Mouse (Mus musculus): ENCODE data around the gene Apaf1. TPM values are rescaled to one million over a fixed set of nuclear protein-coding genes. Genes with fewer than 3 reads are reported as not detected.

Gene Apaf1
- total RNA-seq, 1 experiment: 25.7 TPM

DNA sequence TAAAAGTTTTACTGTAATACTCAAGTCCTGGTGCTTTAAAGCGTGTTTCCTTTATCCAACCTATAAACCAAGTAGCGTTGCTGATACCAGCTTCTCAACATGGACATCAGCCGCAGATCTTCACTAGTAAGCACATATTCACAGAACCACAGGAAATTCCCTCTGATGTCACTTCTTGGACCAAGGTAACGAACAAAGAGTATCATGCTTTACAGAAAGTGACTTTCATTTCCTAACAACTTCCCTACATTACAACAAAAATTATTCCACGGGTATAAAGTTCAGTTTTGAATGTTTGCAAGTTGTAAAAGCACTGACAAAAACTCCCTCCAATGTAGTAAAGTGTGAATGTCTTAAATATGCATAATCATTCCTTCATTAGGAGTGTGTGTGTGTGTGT lies 2.0 kb downstream of the Apaf1 start:
- no peak for DNase-seq (ENCODE audit: low read depth, low spot score)
- H3K27ac ChIP-seq (ENCODE audit: insufficient read depth, low read depth, low read length, poor library complexity, severe bottlenecking): no peak overlapping the region
- H3K36me3 ChIP-seq (ENCODE audit: control insufficient read depth, insufficient read depth, low read length, poor library complexity, severe bottlenecking): peaks cover 10% of the 10 kb centered on the region; the same call in 1 of the 2 replicates
- TF ChIP-seq HCFC1 (IDR thresholded peaks at IDR 0.05; ENCODE audit: borderline replicate concordance, insufficient read depth, low read length): no peak
- no peak for TF ChIP-seq MAFK (IDR thresholded peaks at IDR 0.05; ENCODE audit: insufficient read depth, low read depth, low read length)
- TF ChIP-seq ZC3H11A (IDR thresholded peaks at IDR 0.05; ENCODE audit: borderline replicate concordance, low read depth, low read length): no peak
- no peak for TF ChIP-seq CHD2 (IDR thresholded peaks at IDR 0.05; ENCODE audit: low read depth, low read length)
- TF ChIP-seq ZNF384 (IDR thresholded peaks at IDR 0.05; ENCODE audit: low read depth, low read length): no peak
- in situ Hi-C loops (cut with MboI; ENCODE audit: low sequenced_read_pairs in 2 of 2, unreplicated experiment in 2 of 2): no loop called here
- no peaks in the 10 kb centered on the region for H3K9me3 ChIP-seq (ENCODE audit: control insufficient read depth, insufficient read depth, low read depth, low read length)
- no peaks in the 10 kb centered on the region for H3K4me1 ChIP-seq (ENCODE audit: control insufficient read depth in 2 of 2, insufficient read depth in 2 of 2, low read length in 2 of 2, poor library complexity in 1 of 2)
- H3K4me3 ChIP-seq (ENCODE audit: insufficient read depth in 1 of 2, low read depth in 1 of 2, low read length in 2 of 2, poor library complexity in 1 of 2, severe bottlenecking in 1 of 2): no peak overlapping the region
- no peak overlapping the region for H3K9ac ChIP-seq (ENCODE audit: insufficient read depth, low read depth, low read length, poor library complexity, severe bottlenecking)

- Histone ChIP-seq H3K9ac (ENCODE audit: insufficient read depth, low read depth, low read length, poor library complexity, severe bottlenecking) (no peak overlapping the region), H3K27ac (ENCODE audit: insufficient read depth, low read depth, low read length, poor library complexity, severe bottlenecking) (no peak overlapping the region), H3K4me3 (ENCODE audit: insufficient read depth in 1 of 2, low read depth in 1 of 2, low read length in 2 of 2, poor library complexity in 1 of 2, severe bottlenecking in 1 of 2) (no peak overlapping the region), H3K36me3 (ENCODE audit: control insufficient read depth, insufficient read depth, low read length, poor library complexity, severe bottlenecking) (peaks cover 10% of the 10 kb centered on the region; the same call in 1 of the 2 replicates), H3K9me3 (ENCODE audit: control insufficient read depth, insufficient read depth, low read depth, low read length) (no peaks in the 10 kb centered on the region), H3K4me1 (ENCODE audit: control insufficient read depth in 2 of 2, insufficient read depth in 2 of 2, low read length in 2 of 2, poor library complexity in 1 of 2) (no peaks in the 10 kb centered on the region)
- no peak for DNase-seq (ENCODE audit: low read depth, low spot score)
- no peak for TF ChIP-seq CHD2 (IDR thresholded peaks at IDR 0.05; ENCODE audit: low read depth, low read length)
- no peak for TF ChIP-seq ZNF384 (IDR thresholded peaks at IDR 0.05; ENCODE audit: low read depth, low read length)
- TF ChIP-seq ZC3H11A (IDR thresholded peaks at IDR 0.05; ENCODE audit: borderline replicate concordance, low read depth, low read length): no peak
- TF ChIP-seq MAFK (IDR thresholded peaks at IDR 0.05; ENCODE audit: insufficient read depth, low read depth, low read length): no peak
- TF ChIP-seq HCFC1 (IDR thresholded peaks at IDR 0.05; ENCODE audit: borderline replicate concordance, insufficient read depth, low read length): no peak
- in situ Hi-C loops (cut with MboI; ENCODE audit: low sequenced_read_pairs in 2 of 2, unreplicated experiment in 2 of 2): no loop called here
Observed at GRCm38 (mm10) chr10:91076667-91077066, 5.9 kb downstream of the Apaf1 start.

DNA sequence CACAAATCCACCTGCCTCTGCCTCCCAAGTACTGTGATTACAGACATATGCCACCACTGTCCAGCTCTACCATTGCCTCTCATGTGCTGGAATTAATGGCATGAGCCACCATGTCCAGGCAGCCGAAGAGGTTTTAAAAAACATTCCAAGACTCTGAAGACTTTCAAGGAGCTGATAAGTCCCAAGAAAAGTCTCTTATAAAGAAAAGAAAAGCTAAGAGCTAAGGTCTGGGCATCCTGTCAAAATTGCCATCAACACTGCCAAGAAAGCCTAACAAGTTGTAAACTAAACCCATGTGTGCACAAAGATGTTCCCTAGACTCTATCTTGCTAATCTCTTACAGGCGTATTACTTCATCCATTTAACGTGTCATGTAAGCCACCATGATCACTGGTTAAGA lies 9.2 kb downstream of the Apaf1 start:
- Histone ChIP-seq H3K27ac (ENCODE audit: insufficient read depth, low read depth, low read length, poor library complexity, severe bottlenecking) (no peak overlapping the region), H3K36me3 (ENCODE audit: control insufficient read depth, insufficient read depth, low read length, poor library complexity, severe bottlenecking) (peaks cover 8% of the 10 kb centered on the region; the same call in 1 of the 2 replicates), H3K9ac (ENCODE audit: insufficient read depth, low read depth, low read length, poor library complexity, severe bottlenecking) (no peak overlapping the region), H3K9me3 (ENCODE audit: control insufficient read depth, insufficient read depth, low read depth, low read length) (no peaks in the 10 kb centered on the region), H3K4me1 (ENCODE audit: control insufficient read depth in 2 of 2, insufficient read depth in 2 of 2, low read length in 2 of 2, poor library complexity in 1 of 2) (no peaks in the 10 kb centered on the region), H3K4me3 (ENCODE audit: insufficient read depth in 1 of 2, low read depth in 1 of 2, low read length in 2 of 2, poor library complexity in 1 of 2, severe bottlenecking in 1 of 2) (no peak overlapping the region)
- in situ Hi-C loops (cut with MboI; ENCODE audit: low sequenced_read_pairs in 2 of 2, unreplicated experiment in 2 of 2): no loop called here
- no peak for TF ChIP-seq ZNF384 (IDR thresholded peaks at IDR 0.05; ENCODE audit: low read depth, low read length)
- TF ChIP-seq HCFC1 (IDR thresholded peaks at IDR 0.05; ENCODE audit: borderline replicate concordance, insufficient read depth, low read length): no peak
- TF ChIP-seq CHD2 (IDR thresholded peaks at IDR 0.05; ENCODE audit: low read depth, low read length): no peak
- TF ChIP-seq MAFK (IDR thresholded peaks at IDR 0.05; ENCODE audit: insufficient read depth, low read depth, low read length): no peak
- no peak for TF ChIP-seq ZC3H11A (IDR thresholded peaks at IDR 0.05; ENCODE audit: borderline replicate concordance, low read depth, low read length)
- DNase-seq (ENCODE audit: low read depth, low spot score): no peak

- Histone ChIP-seq H3K36me3 (ENCODE audit: control insufficient read depth, insufficient read depth, low read length, poor library complexity, severe bottlenecking) (peaks cover 4% of the 10 kb centered on the region; the same call in 1 of the 2 replicates), H3K27ac (ENCODE audit: insufficient read depth, low read depth, low read length, poor library complexity, severe bottlenecking) (no peak overlapping the region), H3K9ac (ENCODE audit: insufficient read depth, low read depth, low read length, poor library complexity, severe bottlenecking) (no peak overlapping the region), H3K4me1 (ENCODE audit: control insufficient read depth in 2 of 2, insufficient read depth in 2 of 2, low read length in 2 of 2, poor library complexity in 1 of 2) (no peaks in the 10 kb centered on the region), H3K4me3 (ENCODE audit: insufficient read depth in 1 of 2, low read depth in 1 of 2, low read length in 2 of 2, poor library complexity in 1 of 2, severe bottlenecking in 1 of 2) (no peak overlapping the region), H3K9me3 (ENCODE audit: control insufficient read depth, insufficient read depth, low read depth, low read length) (no peaks in the 10 kb centered on the region)
- in situ Hi-C loops (cut with MboI; ENCODE audit: low sequenced_read_pairs in 2 of 2, unreplicated experiment in 2 of 2): no loop called here
- DNase-seq (ENCODE audit: low read depth, low spot score): no peak
- no peak for TF ChIP-seq MAFK (IDR thresholded peaks at IDR 0.05; ENCODE audit: insufficient read depth, low read depth, low read length)
- TF ChIP-seq CHD2 (IDR thresholded peaks at IDR 0.05; ENCODE audit: low read depth, low read length): no peak
- no peak for TF ChIP-seq ZC3H11A (IDR thresholded peaks at IDR 0.05; ENCODE audit: borderline replicate concordance, low read depth, low read length)
- no peak for TF ChIP-seq HCFC1 (IDR thresholded peaks at IDR 0.05; ENCODE audit: borderline replicate concordance, insufficient read depth, low read length)
- TF ChIP-seq ZNF384 (IDR thresholded peaks at IDR 0.05; ENCODE audit: low read depth, low read length): no peak
Observed at GRCm38 (mm10) chr10:91071768-91072167, 10.8 kb downstream of the Apaf1 start.

- peaks cover 8% of the 10 kb centered on the region for H3K36me3 ChIP-seq (ENCODE audit: control insufficient read depth, insufficient read depth, low read length, poor library complexity, severe bottlenecking)
Observed at GRCm38 (mm10) chr10:91062355-91062754, 20.2 kb downstream of the Apaf1 start.

More at GRCm38 (mm10) chr10:91062355-91062754, 20.2 kb downstream of the Apaf1 start:
- Histone ChIP-seq H3K9ac (ENCODE audit: insufficient read depth, low read depth, low read length, poor library complexity, severe bottlenecking) (no peak overlapping the region), H3K9me3 (ENCODE audit: control insufficient read depth, insufficient read depth, low read depth, low read length) (no peaks in the 10 kb centered on the region), H3K4me3 (ENCODE audit: insufficient read depth in 1 of 2, low read depth in 1 of 2, low read length in 2 of 2, poor library complexity in 1 of 2, severe bottlenecking in 1 of 2) (no peak overlapping the region), H3K27ac (ENCODE audit: insufficient read depth, low read depth, low read length, poor library complexity, severe bottlenecking) (no peak overlapping the region), H3K4me1 (ENCODE audit: control insufficient read depth in 2 of 2, insufficient read depth in 2 of 2, low read length in 2 of 2, poor library complexity in 1 of 2) (peaks cover 0 to 3% of the 10 kb centered on the region in 2 experiments; a peak in 1 of 4 replicates)
- in situ Hi-C loops (cut with MboI; ENCODE audit: low sequenced_read_pairs in 2 of 2, unreplicated experiment in 2 of 2): no loop called here
- no peak for DNase-seq (ENCODE audit: low read depth, low spot score)
- TF ChIP-seq HCFC1 (IDR thresholded peaks at IDR 0.05; ENCODE audit: borderline replicate concordance, insufficient read depth, low read length) (no peak), CHD2 (IDR thresholded peaks at IDR 0.05; ENCODE audit: low read depth, low read length) (no peak), ZC3H11A (IDR thresholded peaks at IDR 0.05; ENCODE audit: borderline replicate concordance, low read depth, low read length) (no peak), MAFK (IDR thresholded peaks at IDR 0.05; ENCODE audit: insufficient read depth, low read depth, low read length) (no peak), ZNF384 (IDR thresholded peaks at IDR 0.05; ENCODE audit: low read depth, low read length) (no peak)
